Mouse (Mus musculus) heart, embryonic 14.5 days (tissue): Measurements from ENCODE around the gene Mgat4e. TPM values are rescaled to one million over a fixed set of nuclear protein-coding genes. Genes with fewer than 3 reads are reported as not detected.
"Not testable (repeated sequence)": the region's sequence is repeated elsewhere in the genome, so short reads cannot be mapped to it uniquely, and the experiment has no call there.

Experiments
- ATAC-seq: fragments of 200-750 bp; cut with Nextera tagmentation; 2 replicates; pipeline ENCODE4 v1.8.0; 2017; ENCODE audit warnings: low read depth, moderate TSS enrichment; ENCODE audit not compliant: insufficient number of reproducible peaks, insufficient read depth, low FRiP score
- H3K27ac ChIP-seq, 2 experiments: fragments of 200-500 bp in 1 of 2; fragments of 300-500 bp in 1 of 2; sonication (generic) in 1 of 2; replicated peaks in 1 of 2; 2 replicates each; pipeline ENCODE4 v1.5.1; 2012 to 2014; ENCODE audit warnings: low read depth in 2 of 2, low read length in 2 of 2, control low read depth in 1 of 2, mild to moderate bottlenecking in 1 of 2, mixed read lengths in 1 of 2; ENCODE audit not compliant: control insufficient read depth in 1 of 2, insufficient read depth in 1 of 2
- H3K27me3 ChIP-seq: fragments of 300-500 bp; sonication (generic); 2 replicates; pipeline ENCODE4 v1.6.1; 2014; ENCODE audit warnings: mild to moderate bottlenecking, low read length, control low read depth; ENCODE audit not compliant: control insufficient read depth, insufficient read depth
- H3K36me3 ChIP-seq: fragments of 300-500 bp; sonication (generic); 2 replicates; pipeline ENCODE4 v1.6.1; 2014; ENCODE audit warnings: mild to moderate bottlenecking, control low read depth, low read length, mixed read lengths; ENCODE audit not compliant: control insufficient read depth, insufficient read depth
- H3K4me1 ChIP-seq, 2 experiments: fragments of 200-500 bp in 1 of 2; fragments of 300-500 bp in 1 of 2; sonication (generic) in 1 of 2; 2 replicates each; pipeline ENCODE4 v1.6.1; 2012 to 2014; ENCODE audit warnings: low read length in 2 of 2, control low read depth in 1 of 2, mixed read lengths in 1 of 2; ENCODE audit not compliant: control insufficient read depth in 2 of 2, insufficient read depth in 2 of 2
- H3K4me2 ChIP-seq: fragments of 300-500 bp; sonication (generic); 2 replicates; pipeline ENCODE4 v1.6.1; 2014; ENCODE audit warnings: mild to moderate bottlenecking, low read length
- H3K4me3 ChIP-seq, 2 experiments: fragments of 200-500 bp in 1 of 2; fragments of 300-500 bp in 1 of 2; sonication (generic) in 1 of 2; 2 replicates each; pipeline ENCODE4 v1.5.1; 2012 to 2014; ENCODE audit warnings: low read length in 2 of 2, mild to moderate bottlenecking in 2 of 2, control low read depth in 1 of 2, low read depth in 1 of 2, moderate library complexity in 1 of 2; ENCODE audit not compliant: control insufficient read depth in 1 of 2, insufficient read depth in 1 of 2
- H3K9ac ChIP-seq: fragments of 300-500 bp; sonication (generic); 2 replicates; pipeline ENCODE4 v1.6.1; 2014; ENCODE audit warnings: mild to moderate bottlenecking, low read length
- H3K9me3 ChIP-seq: fragments of 300-500 bp; sonication (generic); 2 replicates; pipeline ENCODE4 v1.6.1; 2016; ENCODE audit warnings: low read length, control low read depth; ENCODE audit not compliant: control insufficient read depth
- WGBS: fragments of 180-500 bp; shearing (Covaris S2); extraction: QIAGEN DNeasy Blood & Tissue Kit; methylation state at CpG from one replicate; pipeline ENCODE4 v1.1.7; 2014; 5-methylcytosine and 5-hydroxymethylcytosine counted together
- polyA plus RNA-seq: library from polyadenylated mRNA; unstranded; fragments of >200 nt; fragmentation: Nextera tagmentation; extraction: Ambion mirVana; gene quantifications from 2 replicates; pipeline ENCODE4 v1.2.1, GENCODE M21; 2014

Mgat4e gene
- polyA plus RNA-seq, 1 experiment from 2014 or later: not detected

DNA sequence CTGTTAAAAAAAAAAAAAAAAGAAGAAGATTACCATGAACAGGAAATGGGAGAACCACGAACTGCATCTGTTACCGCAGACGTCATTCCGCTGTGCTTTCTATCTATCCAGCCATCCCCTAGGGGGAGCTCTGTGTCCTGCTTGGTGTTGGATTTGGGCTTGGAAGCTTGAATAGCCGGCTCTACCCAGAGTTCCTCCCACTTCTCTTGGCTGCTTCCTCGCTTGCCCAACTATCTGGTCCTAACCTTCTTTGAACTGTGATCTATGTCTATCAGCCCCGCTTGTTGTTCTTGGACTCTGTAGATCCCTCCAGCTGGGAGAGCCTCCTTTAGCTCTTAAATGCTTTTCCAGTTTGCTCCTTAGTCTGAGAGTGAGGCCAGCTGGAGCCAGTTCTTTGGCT lies 30.8 kb downstream of the Mgat4e start:
- Histone ChIP-seq H3K36me3 (no peaks in the 10 kb centered on the region), H3K9ac (no peak overlapping the region), H3K9me3 (no peaks in the 10 kb centered on the region), H3K4me2 (0 out of 2 replicates have a peak overlapping the region, but pooled peaks have one; percentile 16), H3K4me1 (peaks cover 7 to 8% of the 10 kb centered on the region in 2 experiments; a peak in 3 of 4 replicates), H3K4me3 (no peak overlapping the region), H3K27ac (no peak overlapping the region), H3K27me3 (peaks cover 7% of the 10 kb centered on the region; the same call in 1 of the 2 replicates)
- ATAC-seq: peak; percentile 62
- WGBS: 8% methylated on average over 7 of the region's 7 CpGs

- H3K4me1 ChIP-seq: peaks cover 7 to 17% of the 10 kb centered on the region in 2 experiments; a peak in 3 of 4 replicates
- H3K27me3 ChIP-seq, H3K27ac ChIP-seq, H3K4me3 ChIP-seq, H3K9me3 ChIP-seq, H3K36me3 ChIP-seq, ATAC-seq, H3K9ac ChIP-seq, H3K4me2 ChIP-seq: not testable (repeated sequence)
- WGBS: 92% methylated on average over 14 of the region's 14 CpGs
These were observed 31.6 kb downstream of the Mgat4e start for GRCm38 (mm10) chr1:134517841-134518240.

- 11% methylated on average over 4 of the region's 4 CpGs for WGBS
- Histone ChIP-seq H3K27ac (peak overlapping the region; percentile 65 to 76), H3K4me2 (peak overlapping the region; percentile 12; the same call in 1 of the 2 replicates), H3K4me1 (peaks cover 7 to 17% of the 10 kb centered on the region in 2 experiments; a peak in 3 of 4 replicates), H3K36me3 (no peaks in the 10 kb centered on the region), H3K9ac (no peak overlapping the region), H3K4me3 (no peak overlapping the region), H3K9me3 (no peaks in the 10 kb centered on the region), H3K27me3 (peaks cover 13% of the 10 kb centered on the region)
- ATAC-seq: peak; percentile 63
These were observed 32.8 kb downstream of the Mgat4e start for GRCm38 (mm10) chr1:134516491-134517198.

GRCm38 (mm10) chr1:134515891-134516290 lies 33.6 kb downstream of the Mgat4e start:
- H3K4me2 ChIP-seq: peak overlapping the region; percentile 12; the same call in 1 of the 2 replicates
- peaks cover 7 to 17% of the 10 kb centered on the region in 2 experiments; a peak in 3 of 4 replicates for H3K4me1 ChIP-seq
- peak overlapping the region; percentile 65 to 76 for H3K27ac ChIP-seq
- H3K9ac ChIP-seq: no peak overlapping the region
- H3K36me3 ChIP-seq: no peaks in the 10 kb centered on the region
- H3K27me3 ChIP-seq: peaks cover 15% of the 10 kb centered on the region
- ATAC-seq: no peak
- no peak overlapping the region for H3K4me3 ChIP-seq
- H3K9me3 ChIP-seq: no peaks in the 10 kb centered on the region
- WGBS: 47% methylated on average over 2 of the region's 2 CpGs

- Histone ChIP-seq H3K27ac (no peak overlapping the region), H3K9me3 (no peaks in the 10 kb centered on the region), H3K9ac (peak overlapping the region; percentile 73), H3K4me1 (peaks cover 7 to 17% of the 10 kb centered on the region in 2 experiments; a peak in 3 of 4 replicates), H3K4me3 (peak overlapping the region; percentile 41 to 47), H3K36me3 (peaks cover 6% of the 10 kb centered on the region; the same call in 1 of the 2 replicates), H3K27me3 (peaks cover 15% of the 10 kb centered on the region), H3K4me2 (peak overlapping the region; percentile 94)
- ATAC-seq: no peak
- WGBS: 51% methylated on average over 16 of the region's 16 CpGs
These were observed 35.4 kb downstream of the Mgat4e start for GRCm38 (mm10) chr1:134513876-134514590.

GRCm38 (mm10) chr1:134513312-134513860 lies 36.1 kb downstream of the Mgat4e start:
- Histone ChIP-seq H3K4me2 (peak overlapping the region; percentile 94), H3K36me3 (peaks cover 8% of the 10 kb centered on the region), H3K4me3 (peak overlapping the region; percentile 41 to 47), H3K4me1 (peaks cover 7 to 17% of the 10 kb centered on the region in 2 experiments; a peak in 3 of 4 replicates), H3K9ac (peak overlapping the region; percentile 73), H3K9me3 (no peaks in the 10 kb centered on the region), H3K27me3 (peaks cover 15% of the 10 kb centered on the region), H3K27ac (no peak overlapping the region)
- no peak for ATAC-seq
- 2% methylated on average over 38 of the region's 38 CpGs for WGBS

DNA sequence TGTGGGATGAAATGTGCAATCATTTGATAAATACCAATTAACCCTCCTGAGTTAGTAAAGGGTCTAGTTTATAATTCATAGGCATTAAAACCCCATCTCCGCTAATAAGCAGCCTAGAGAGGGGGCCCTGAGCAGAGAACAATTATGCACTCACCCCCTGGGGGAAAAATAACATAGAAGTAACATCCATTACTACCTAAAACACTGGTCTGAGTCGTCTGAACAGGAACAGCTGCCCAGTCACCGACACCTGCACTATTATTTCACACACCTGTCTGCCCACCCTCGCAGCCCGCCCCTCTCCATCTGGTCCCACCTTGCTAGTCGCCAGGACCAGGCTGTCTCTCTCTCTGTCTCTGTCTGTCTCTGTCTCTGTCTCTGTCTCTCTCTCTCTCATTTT lies 36.9 kb downstream of the Mgat4e start:
- peak overlapping the region; percentile 94 for H3K4me2 ChIP-seq
- WGBS: 62% methylated on average over 6 of the region's 6 CpGs
- ATAC-seq: no peak
- no peak overlapping the region for H3K9ac ChIP-seq
- H3K36me3 ChIP-seq: peaks cover 16% of the 10 kb centered on the region
- peaks cover 15% of the 10 kb centered on the region for H3K27me3 ChIP-seq
- no peaks in the 10 kb centered on the region for H3K9me3 ChIP-seq
- H3K4me3 ChIP-seq: no peak overlapping the region
- peaks cover 7 to 17% of the 10 kb centered on the region in 2 experiments; a peak in 3 of 4 replicates for H3K4me1 ChIP-seq
- H3K27ac ChIP-seq: no peak overlapping the region
